Mouse (Mus musculus): Measurements from ENCODE around the gene 1810049J17Rik. TPM values are rescaled to one million over a fixed set of nuclear protein-coding genes. Genes with fewer than 3 reads are reported as not detected.

The 1810049J17Rik gene
- polyA plus RNA-seq, 1 experiment: 9.7 TPM

DNA sequence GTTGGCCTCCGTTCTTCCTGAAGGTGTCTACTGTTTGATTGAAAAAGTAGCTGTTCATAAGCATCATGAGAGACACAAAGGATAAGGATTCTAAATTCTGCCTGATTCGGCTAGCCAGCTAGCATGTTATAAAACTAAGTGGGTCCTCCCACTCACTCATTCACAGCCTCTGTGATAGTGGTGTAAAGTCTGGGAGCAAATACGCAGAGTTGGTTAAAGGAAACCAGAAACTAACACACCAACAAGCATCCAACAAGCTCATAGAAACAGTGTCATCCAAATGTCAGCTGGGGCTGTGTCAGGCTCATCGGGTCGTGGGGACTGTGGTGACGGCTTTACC lies 41.0 kb upstream of the 1810049J17Rik start:
- TF ChIP-seq POLR2A (IDR thresholded peaks at IDR 0.05; ENCODE audit: insufficient read length, low read depth) (no peak), MYOG (IDR thresholded peaks at IDR 0.05; ENCODE audit: control insufficient read depth in 1 of 3, insufficient read depth in 1 of 3, insufficient read length in 2 of 3, low read depth in 2 of 3) (no peak), REST (IDR thresholded peaks at IDR 0.05; ENCODE audit: insufficient read depth, insufficient read length) (no peak), TCF12 (IDR thresholded peaks at IDR 0.05; ENCODE audit: insufficient read depth, poor library complexity, severe bottlenecking) (no peak), MYOD1 (IDR thresholded peaks at IDR 0.05; ENCODE audit: control insufficient read depth in 1 of 3, insufficient read length in 2 of 3, low read depth in 2 of 3) (no peak), SRF (IDR thresholded peaks at IDR 0.05; ENCODE audit: control insufficient read depth, insufficient read length, low read depth) (no peak), CEBPB (IDR thresholded peaks at IDR 0.05; ENCODE audit: insufficient read depth, poor library complexity, severe bottlenecking) (no peak), E2F4 (IDR thresholded peaks at IDR 0.05; ENCODE audit: insufficient read depth) (no peak), POLR2AphosphoS2 (IDR thresholded peaks at IDR 0.05; ENCODE audit: insufficient read length, low read depth) (no peak), USF1 (IDR thresholded peaks at IDR 0.05; ENCODE audit: low read depth) (no peak)
- no peak overlapping the region for H3K4me3 ChIP-seq
- H3ac ChIP-seq (ENCODE audit: control insufficient read depth, insufficient read length): no peak overlapping the region
- peaks cover under 1% of the 10 kb centered on the region for H3K79me2 ChIP-seq (ENCODE audit: control insufficient read depth, insufficient read depth)
- H3K36me3 ChIP-seq (ENCODE audit: control insufficient read depth, insufficient read depth): peaks cover 9% of the 10 kb centered on the region
- H3K27me3 ChIP-seq (ENCODE audit: control insufficient read depth, insufficient read depth, insufficient read length): no peaks in the 10 kb centered on the region
- no peak overlapping the region for H3K4me2 ChIP-seq (ENCODE audit: low read depth)

DNA sequence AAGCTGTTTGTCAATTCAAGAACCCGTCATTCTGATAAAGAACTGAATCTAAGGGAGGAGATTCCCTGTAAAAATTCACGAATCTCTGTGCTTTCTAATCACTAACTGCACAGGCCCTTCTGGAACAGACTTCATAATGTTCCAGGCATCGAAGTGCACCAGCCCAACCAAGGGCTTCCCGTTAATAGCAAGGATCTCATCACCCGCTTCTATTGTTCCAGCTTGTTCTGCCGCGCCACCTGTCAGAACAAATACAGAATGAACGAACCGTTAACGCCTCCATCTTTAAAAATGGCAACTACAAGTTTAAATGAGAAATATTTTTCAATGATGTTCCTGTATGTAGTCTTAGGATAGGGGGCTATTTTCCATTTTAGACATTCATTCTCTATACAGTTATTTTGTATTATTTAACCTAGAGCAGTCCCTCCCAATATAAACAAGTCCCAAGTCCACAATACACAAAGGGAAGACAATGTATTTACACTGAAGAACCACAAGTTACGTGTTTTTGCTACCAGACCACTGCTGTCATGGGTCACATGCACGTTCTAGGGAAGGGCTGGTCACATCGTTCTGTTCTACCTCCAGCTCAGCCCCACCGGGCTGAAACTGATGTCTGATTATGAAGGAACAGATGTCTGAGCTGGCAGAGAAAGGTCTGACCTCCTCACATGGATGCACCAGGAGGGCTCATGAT lies 40.5 kb upstream of the 1810049J17Rik start:
- H3K79me2 ChIP-seq (ENCODE audit: control insufficient read depth, insufficient read depth): peaks cover 6% of the 10 kb centered on the region
- H3K36me3 ChIP-seq (ENCODE audit: control insufficient read depth, insufficient read depth): peaks cover 9% of the 10 kb centered on the region
- TF ChIP-seq MYOG (IDR thresholded peaks at IDR 0.05; ENCODE audit: control insufficient read depth in 1 of 3, insufficient read depth in 1 of 3, insufficient read length in 2 of 3, low read depth in 2 of 3) (no peak), POLR2A (IDR thresholded peaks at IDR 0.05; ENCODE audit: insufficient read length, low read depth) (no peak), MAX (IDR thresholded peaks at IDR 0.05; ENCODE audit: low read depth) (no peak), USF1 (IDR thresholded peaks at IDR 0.05; ENCODE audit: low read depth) (no peak), POLR2AphosphoS2 (IDR thresholded peaks at IDR 0.05; ENCODE audit: insufficient read length, low read depth) (peak; percentile 68), REST (IDR thresholded peaks at IDR 0.05; ENCODE audit: insufficient read depth, insufficient read length) (no peak), SRF (IDR thresholded peaks at IDR 0.05; ENCODE audit: control insufficient read depth, insufficient read length, low read depth) (no peak), TCF3 (IDR thresholded peaks at IDR 0.05; ENCODE audit: insufficient read length, low read depth) (no peak)
- H3K4me2 ChIP-seq (ENCODE audit: low read depth): no peak overlapping the region
- H3K4me3 ChIP-seq: no peak overlapping the region
- H3K27me3 ChIP-seq (ENCODE audit: control insufficient read depth, insufficient read depth, insufficient read length): no peaks in the 10 kb centered on the region
- no peak overlapping the region for H3ac ChIP-seq (ENCODE audit: control insufficient read depth, insufficient read length)

DNA sequence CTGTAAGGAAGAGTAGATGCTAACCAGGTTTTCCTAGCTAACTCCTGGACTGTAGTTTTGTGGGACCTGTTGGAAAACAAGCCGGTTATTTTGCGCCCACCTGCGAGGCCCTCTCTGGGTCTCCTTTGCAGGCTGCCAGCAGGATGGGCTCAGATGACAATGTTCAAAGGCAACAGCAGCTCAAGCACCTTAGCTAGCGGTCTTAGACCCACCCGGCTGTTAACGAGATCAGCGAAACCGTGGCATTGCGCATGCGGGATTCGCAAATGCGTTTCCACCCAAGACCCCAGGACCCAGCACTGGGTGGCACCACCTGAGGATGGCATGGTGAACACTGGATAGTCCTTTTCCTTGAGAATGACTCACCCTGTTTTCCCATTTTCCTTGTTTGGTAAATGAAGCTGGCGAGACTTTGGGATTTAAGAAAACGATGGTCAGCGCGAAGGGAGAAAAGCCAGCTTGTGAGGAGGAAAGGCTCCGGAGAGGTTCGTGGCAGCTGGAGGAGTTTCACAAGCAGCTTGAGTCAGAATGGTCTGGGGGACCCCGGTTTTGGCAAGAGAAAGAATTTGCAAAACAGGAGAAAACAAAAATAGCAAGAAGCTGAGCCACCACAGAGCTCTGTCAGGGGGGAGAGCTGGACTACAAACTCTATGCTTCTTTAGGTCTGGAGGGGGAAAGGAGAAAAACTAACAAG lies 39.0 kb upstream of the 1810049J17Rik start:
- no peak overlapping the region for H3K4me2 ChIP-seq (ENCODE audit: low read depth)
- peak; percentile 65 for TF ChIP-seq POLR2AphosphoS2 (IDR thresholded peaks at IDR 0.05; ENCODE audit: insufficient read length, low read depth)
- TF ChIP-seq SRF (IDR thresholded peaks at IDR 0.05; ENCODE audit: control insufficient read depth, insufficient read length, low read depth): no peak
- TF ChIP-seq POLR2A (IDR thresholded peaks at IDR 0.05; ENCODE audit: insufficient read length, low read depth): no peak
- TF ChIP-seq MAX (IDR thresholded peaks at IDR 0.05; ENCODE audit: low read depth): no peak
- no peak for TF ChIP-seq MYOG (IDR thresholded peaks at IDR 0.05; ENCODE audit: control insufficient read depth in 1 of 3, insufficient read depth in 1 of 3, insufficient read length in 2 of 3, low read depth in 2 of 3)
- H3K4me3 ChIP-seq: no peak overlapping the region
- H3K36me3 ChIP-seq (ENCODE audit: control insufficient read depth, insufficient read depth): peaks cover 9% of the 10 kb centered on the region
- H3K79me2 ChIP-seq (ENCODE audit: control insufficient read depth, insufficient read depth): peaks cover 6% of the 10 kb centered on the region
- no peaks in the 10 kb centered on the region for H3K27me3 ChIP-seq (ENCODE audit: control insufficient read depth, insufficient read depth, insufficient read length)
- H3ac ChIP-seq (ENCODE audit: control insufficient read depth, insufficient read length): no peak overlapping the region

DNA sequence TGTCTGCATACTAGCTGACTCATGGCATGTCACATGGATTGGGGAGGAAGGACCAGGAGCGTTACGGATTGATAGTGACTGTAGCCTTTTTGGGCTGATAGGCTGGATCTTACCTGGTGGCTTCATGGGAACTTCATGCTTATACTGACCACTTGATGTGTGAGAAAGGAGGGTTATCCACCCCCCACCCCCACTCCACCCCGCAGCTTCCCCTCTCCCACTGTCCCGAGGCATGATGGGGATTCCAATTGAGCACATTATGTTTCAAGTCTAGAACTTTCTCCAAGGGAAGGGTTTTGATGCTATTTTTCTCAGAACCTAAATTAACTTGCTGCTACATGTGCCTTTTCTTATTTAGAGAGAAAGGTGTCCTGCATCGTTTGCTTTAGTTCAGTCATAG lies 36.7 kb upstream of the 1810049J17Rik start:
- H3K4me2 ChIP-seq (ENCODE audit: low read depth): no peak overlapping the region
- peaks cover 21% of the 10 kb centered on the region for H3K36me3 ChIP-seq (ENCODE audit: control insufficient read depth, insufficient read depth)
- no peak overlapping the region for H3K4me3 ChIP-seq
- peaks cover 6% of the 10 kb centered on the region for H3K79me2 ChIP-seq (ENCODE audit: control insufficient read depth, insufficient read depth)
- H3ac ChIP-seq (ENCODE audit: control insufficient read depth, insufficient read length): no peak overlapping the region
- TF ChIP-seq MAX (IDR thresholded peaks at IDR 0.05; ENCODE audit: low read depth): no peak
- TF ChIP-seq MYOG (IDR thresholded peaks at IDR 0.05; ENCODE audit: control insufficient read depth in 1 of 3, insufficient read depth in 1 of 3, insufficient read length in 2 of 3, low read depth in 2 of 3): no peak
- no peak for TF ChIP-seq POLR2A (IDR thresholded peaks at IDR 0.05; ENCODE audit: insufficient read length, low read depth)
- no peak for TF ChIP-seq SRF (IDR thresholded peaks at IDR 0.05; ENCODE audit: control insufficient read depth, insufficient read length, low read depth)
- no peak for TF ChIP-seq POLR2AphosphoS2 (IDR thresholded peaks at IDR 0.05; ENCODE audit: insufficient read length, low read depth)
- no peak for TF ChIP-seq TCF3 (IDR thresholded peaks at IDR 0.05; ENCODE audit: insufficient read length, low read depth)
- TF ChIP-seq USF1 (IDR thresholded peaks at IDR 0.05; ENCODE audit: low read depth): no peak
- no peak for TF ChIP-seq MYOD1 (IDR thresholded peaks at IDR 0.05; ENCODE audit: control insufficient read depth in 1 of 3, insufficient read length in 2 of 3, low read depth in 2 of 3)
- no peak for TF ChIP-seq TCF12 (IDR thresholded peaks at IDR 0.05; ENCODE audit: insufficient read depth, poor library complexity, severe bottlenecking)
- TF ChIP-seq E2F4 (IDR thresholded peaks at IDR 0.05; ENCODE audit: insufficient read depth): no peak
- no peak for TF ChIP-seq CEBPB (IDR thresholded peaks at IDR 0.05; ENCODE audit: insufficient read depth, poor library complexity, severe bottlenecking)
- TF ChIP-seq REST (IDR thresholded peaks at IDR 0.05; ENCODE audit: insufficient read depth, insufficient read length): no peak
- no peaks in the 10 kb centered on the region for H3K27me3 ChIP-seq (ENCODE audit: control insufficient read depth, insufficient read depth, insufficient read length)
